Mouse (Mus musculus) stomach, embryonic 15.5 days (tissue): Measurements from ENCODE around the gene Pcsk7. TPM values are rescaled to one million over a fixed set of nuclear protein-coding genes. Genes with fewer than 3 reads are reported as not detected.

Experiments used
- ATAC-seq: fragments of 200-750 bp; cut with Nextera tagmentation; 2 replicates; pipeline ENCODE4 v1.8.0; 2017; ENCODE audit warnings: low read depth, moderate number of reproducible peaks, moderate TSS enrichment; ENCODE audit not compliant: insufficient read depth, low FRiP score
- H3K27ac ChIP-seq: fragments of 300-500 bp; sonication (generic); 2 replicates; pipeline ENCODE4 v1.5.1; 2015; ENCODE audit warnings: mild to moderate bottlenecking, inconsistent platforms
- H3K27me3 ChIP-seq: fragments of 300-500 bp; sonication (generic); replicated peaks from 2 replicates; pipeline ENCODE4 v1.6.1; 2015; ENCODE audit warnings: inconsistent platforms
- H3K36me3 ChIP-seq: fragments of 300-500 bp; sonication (generic); 2 replicates; pipeline ENCODE4 v1.6.1; 2015; ENCODE audit warnings: inconsistent platforms
- H3K4me1 ChIP-seq: fragments of 300-500 bp; sonication (generic); 2 replicates; pipeline ENCODE4 v1.6.1; 2015; ENCODE audit warnings: inconsistent platforms
- H3K4me2 ChIP-seq: fragments of 300-500 bp; sonication (generic); 2 replicates; pipeline ENCODE4 v1.6.1; 2015; ENCODE audit warnings: mild to moderate bottlenecking, inconsistent platforms
- H3K4me3 ChIP-seq: fragments of 300-500 bp; sonication (generic); replicated peaks from 2 replicates; pipeline ENCODE4 v1.5.1; 2015; ENCODE audit warnings: inconsistent platforms
- H3K9ac ChIP-seq: fragments of 300-500 bp; sonication (generic); 2 replicates; pipeline ENCODE4 v1.6.1; 2015; ENCODE audit warnings: inconsistent platforms
- H3K9me3 ChIP-seq: fragments of 300-500 bp; sonication (generic); 2 replicates; pipeline ENCODE4 v1.6.1; 2016; ENCODE audit warnings: inconsistent platforms
- WGBS: fragments of 180-500 bp; shearing (Covaris S2); methylation state at CpG from one replicate; pipeline ENCODE4 v1.1.7; 2015; 5-methylcytosine and 5-hydroxymethylcytosine counted together
- polyA plus RNA-seq: library from polyadenylated mRNA; unstranded; fragments of >200 nt; fragmentation: Nextera tagmentation; extraction: Ambion mirVana; gene quantifications from 2 replicates; pipeline ENCODE4 v1.2.1, GENCODE M21; 2015

Pcsk7 gene
- polyA plus RNA-seq, 1 experiment from 2014 or later: 19.2 TPM

- no peak for ATAC-seq
- Histone ChIP-seq H3K9me3 (no peaks in the 10 kb centered on the region), H3K36me3 (peaks cover 46% of the 10 kb centered on the region), H3K27me3 (no peaks in the 10 kb centered on the region), H3K4me3 (no peak overlapping the region), H3K9ac (no peak overlapping the region), H3K4me2 (no peak overlapping the region), H3K27ac (no peak overlapping the region), H3K4me1 (0 out of 2 replicates have a peak, but pooled peaks cover 9% of the 10 kb centered on the region)
- WGBS: 65% methylated on average over 18 of the region's 18 CpGs
Observed at GRCm38 (mm10) chr9:45941329-45941888, 35.1 kb downstream of the Pcsk7 start.

- H3K9me3 ChIP-seq: no peaks in the 10 kb centered on the region
- H3K27ac ChIP-seq: no peak overlapping the region
- H3K9ac ChIP-seq: no peak overlapping the region
- no peak overlapping the region for H3K4me3 ChIP-seq
- WGBS: 88% methylated on average over 16 of the region's 16 CpGs
- H3K27me3 ChIP-seq: no peaks in the 10 kb centered on the region
- H3K4me1 ChIP-seq: 0 out of 2 replicates have a peak, but pooled peaks cover 5% of the 10 kb centered on the region
- peaks cover 46% of the 10 kb centered on the region for H3K36me3 ChIP-seq
- H3K4me2 ChIP-seq: no peak overlapping the region
- no peak for ATAC-seq
Observed at GRCm38 (mm10) chr9:45942464-45942863, 36.2 kb downstream of the Pcsk7 start.

- H3K9me3 ChIP-seq: no peaks in the 10 kb centered on the region
- 84% methylated on average over 8 of the region's 8 CpGs for WGBS
- ATAC-seq: no peak
- no peak overlapping the region for H3K27ac ChIP-seq
- H3K9ac ChIP-seq: no peak overlapping the region
- H3K4me2 ChIP-seq: no peak overlapping the region
- H3K4me1 ChIP-seq: 0 out of 2 replicates have a peak, but pooled peaks cover 5% of the 10 kb centered on the region
- H3K4me3 ChIP-seq: no peak overlapping the region
- H3K27me3 ChIP-seq: no peaks in the 10 kb centered on the region
- H3K36me3 ChIP-seq: peaks cover 45% of the 10 kb centered on the region
Observed at GRCm38 (mm10) chr9:45942916-45943315, 36.6 kb downstream of the Pcsk7 start.

GRCm38 (mm10) chr9:45943628-45944505 lies 37.6 kb downstream of the Pcsk7 start:
- no peaks in the 10 kb centered on the region for H3K9me3 ChIP-seq
- peaks cover 42% of the 10 kb centered on the region for H3K36me3 ChIP-seq
- ATAC-seq: peak; percentile 47
- H3K9ac ChIP-seq: no peak overlapping the region
- H3K4me1 ChIP-seq: 0 out of 2 replicates have a peak, but pooled peaks cover 5% of the 10 kb centered on the region
- 91% methylated on average over 8 of the region's 8 CpGs for WGBS
- no peak overlapping the region for H3K4me3 ChIP-seq
- H3K4me2 ChIP-seq: no peak overlapping the region
- no peak overlapping the region for H3K27ac ChIP-seq
- H3K27me3 ChIP-seq: no peaks in the 10 kb centered on the region

- ATAC-seq: no peak
- H3K4me3 ChIP-seq: no peak overlapping the region
- no peaks in the 10 kb centered on the region for H3K27me3 ChIP-seq
- H3K9me3 ChIP-seq: no peaks in the 10 kb centered on the region
- no peak overlapping the region for H3K27ac ChIP-seq
- no peak overlapping the region for H3K9ac ChIP-seq
- 0 out of 2 replicates have a peak, but pooled peaks cover 5% of the 10 kb centered on the region for H3K4me1 ChIP-seq
- no peak overlapping the region for H3K4me2 ChIP-seq
- peaks cover 45% of the 10 kb centered on the region for H3K36me3 ChIP-seq
- 74% methylated on average over 13 of the region's 13 CpGs for WGBS
Observed at GRCm38 (mm10) chr9:45944506-45945400, 38.5 kb downstream of the Pcsk7 start.

GRCm38 (mm10) chr9:45945721-45946120 lies 39.4 kb downstream of the Pcsk7 start:
- ATAC-seq: no peak
- H3K4me3 ChIP-seq: no peak overlapping the region
- H3K4me2 ChIP-seq: no peak overlapping the region
- H3K36me3 ChIP-seq: peaks cover 53% of the 10 kb centered on the region
- H3K9ac ChIP-seq: no peak overlapping the region
- H3K27me3 ChIP-seq: no peaks in the 10 kb centered on the region
- WGBS: 83% methylated on average over 13 of the region's 13 CpGs
- no peaks in the 10 kb centered on the region for H3K9me3 ChIP-seq
- H3K4me1 ChIP-seq: 0 out of 2 replicates have a peak, but pooled peaks cover 5% of the 10 kb centered on the region
- no peak overlapping the region for H3K27ac ChIP-seq

- H3K36me3 ChIP-seq: peaks cover 50% of the 10 kb centered on the region
- no peaks in the 10 kb centered on the region for H3K27me3 ChIP-seq
- no peak overlapping the region for H3K4me2 ChIP-seq
- WGBS: 87% methylated on average over 16 of the region's 16 CpGs
- H3K4me1 ChIP-seq: 0 out of 2 replicates have a peak, but pooled peaks cover 5% of the 10 kb centered on the region
- H3K9ac ChIP-seq: no peak overlapping the region
- H3K27ac ChIP-seq: no peak overlapping the region
- H3K9me3 ChIP-seq: no peaks in the 10 kb centered on the region
- no peak overlapping the region for H3K4me3 ChIP-seq
- ATAC-seq: no peak
Observed at GRCm38 (mm10) chr9:45946182-45946871, 40.0 kb downstream of the Pcsk7 start.

- H3K27me3 ChIP-seq: no peaks in the 10 kb centered on the region
- H3K4me1 ChIP-seq: 0 out of 2 replicates have a peak, but pooled peaks cover 5% of the 10 kb centered on the region
- ATAC-seq: no peak
- no peak overlapping the region for H3K4me3 ChIP-seq
- H3K9ac ChIP-seq: no peak overlapping the region
- H3K27ac ChIP-seq: no peak overlapping the region
- WGBS: 84% methylated on average over 10 of the region's 10 CpGs
- no peaks in the 10 kb centered on the region for H3K9me3 ChIP-seq
- H3K36me3 ChIP-seq: peaks cover 49% of the 10 kb centered on the region
- H3K4me2 ChIP-seq: no peak overlapping the region
Observed at GRCm38 (mm10) chr9:45946872-45947183, 40.5 kb downstream of the Pcsk7 start.

GRCm38 (mm10) chr9:45952057-45952456 lies 45.8 kb downstream of the Pcsk7 start:
- Histone ChIP-seq H3K27me3 (no peaks in the 10 kb centered on the region), H3K4me2 (no peak overlapping the region), H3K4me3 (no peak overlapping the region), H3K27ac (no peak overlapping the region), H3K36me3 (peaks cover 25% of the 10 kb centered on the region), H3K9ac (no peak overlapping the region), H3K9me3 (no peaks in the 10 kb centered on the region), H3K4me1 (peaks cover 17% of the 10 kb centered on the region)
- 85% methylated on average over 4 of the region's 4 CpGs for WGBS
- no peak for ATAC-seq

- H3K27me3 ChIP-seq: no peaks in the 10 kb centered on the region
- ATAC-seq: no peak
- peaks cover 25% of the 10 kb centered on the region for H3K36me3 ChIP-seq
- peak overlapping the region; percentile 82 for H3K4me2 ChIP-seq
- no peaks in the 10 kb centered on the region for H3K9me3 ChIP-seq
- H3K4me3 ChIP-seq: peak overlapping the region; percentile 81; the same call in 1 of the 2 replicates
- 81% methylated on average over 7 of the region's 7 CpGs for WGBS
- H3K27ac ChIP-seq: no peak overlapping the region
- H3K4me1 ChIP-seq: peaks cover 17% of the 10 kb centered on the region
- H3K9ac ChIP-seq: no peak overlapping the region
Observed at GRCm38 (mm10) chr9:45952890-45953289, 46.6 kb downstream of the Pcsk7 start.
